Mouse (Mus musculus) ES-Bruce4 (cell line): ENCODE results near the gene Msh5. TPM values are rescaled to one million over a fixed set of nuclear protein-coding genes. Genes with fewer than 3 reads are reported as not detected.

Experiments used
- H3K27ac ChIP-seq: 2 replicates; pipeline ENCODE4 v1.5.1; 2012; ENCODE audit warnings: low read length, inconsistent platforms; ENCODE audit not compliant: insufficient read depth
- H3K27me3 ChIP-seq: 2 replicates; pipeline ENCODE4 v1.6.1; 2012; ENCODE audit warnings: mild to moderate bottlenecking, low read length, inconsistent platforms; ENCODE audit not compliant: control insufficient read depth, poor library complexity, insufficient read depth, severe bottlenecking
- H3K36me3 ChIP-seq: 2 replicates; pipeline ENCODE4 v1.6.1; 2012; ENCODE audit warnings: inconsistent platforms, mild to moderate bottlenecking, low read length, moderate library complexity; ENCODE audit not compliant: control insufficient read depth, poor library complexity, insufficient read depth, severe bottlenecking
- H3K4me1 ChIP-seq: one replicate; pipeline ENCODE4 v1.8.1; 2011; ENCODE audit warnings: low read length; ENCODE audit not compliant: control insufficient read depth, insufficient read depth
- H3K4me3 ChIP-seq: 2 replicates; pipeline ENCODE4 v1.5.1; 2011; ENCODE audit warnings: low read depth, mild to moderate bottlenecking, low read length
- H3K9ac ChIP-seq: 2 replicates; pipeline ENCODE4 v1.6.1; 2012; ENCODE audit warnings: low read depth, mild to moderate bottlenecking, inconsistent platforms; ENCODE audit not compliant: poor library complexity, severe bottlenecking
- H3K9me3 ChIP-seq: replicated peaks from 2 replicates; pipeline ENCODE4 v1.6.1; 2012; ENCODE audit warnings: mild to moderate bottlenecking, low read length, inconsistent platforms; ENCODE audit not compliant: control insufficient read depth, poor library complexity, insufficient read depth, severe bottlenecking
- CTCF ChIP-seq: IDR thresholded peaks from one replicate; pipeline ENCODE4 v1.8.1; 2011; ENCODE audit warnings: low read depth, low read length
- EP300 ChIP-seq: IDR thresholded peaks from 2 replicates; pipeline ENCODE4 v1.6.1; 2011; ENCODE audit warnings: low read depth, low read length; ENCODE audit not compliant: insufficient read depth
- POLR2A ChIP-seq: IDR thresholded peaks from one replicate; pipeline ENCODE4 v1.8.1; 2011; ENCODE audit warnings: low read length; ENCODE audit not compliant: insufficient read depth
- polyA plus RNA-seq: library from polyadenylated mRNA; stranded (reverse); fragments of >200 nt; gene quantifications from 2 replicates; pipeline ENCODE4 v1.2.4, GENCODE M21; 2011; ENCODE audit warnings: low read depth; ENCODE audit not compliant: missing spikeins, insufficient read depth, insufficient read length

The Msh5 gene
- polyA plus RNA-seq, 1 experiment: 6.7 TPM

GRCm38 (mm10) chr17:35079778-35080177 is 33.2 kb upstream of the Msh5 start:
- Histone ChIP-seq H3K36me3 (no peaks in the 10 kb centered on the region), H3K4me3 (no peak overlapping the region), H3K9me3 (no peaks in the 10 kb centered on the region), H3K27ac (no peak overlapping the region), H3K27me3 (no peaks in the 10 kb centered on the region), H3K9ac (no peak overlapping the region), H3K4me1 (peaks cover 2% of the 10 kb centered on the region)
- no peak for TF ChIP-seq POLR2A
- no peak for TF ChIP-seq EP300
- no peak for TF ChIP-seq CTCF

GRCm38 (mm10) chr17:35077786-35078233 is 31.3 kb upstream of the Msh5 start, which contains the start of gene Ly6g6d:
Gene Ly6g6d, minus strand, starts transcription at chr17:35078065.
- TF ChIP-seq POLR2A (no peak), CTCF (peak; percentile 34)
- no peaks in the 10 kb centered on the region for H3K27me3 ChIP-seq
- no peaks in the 10 kb centered on the region for H3K36me3 ChIP-seq
- peak within 1 kb of the TSS; percentile 57 for H3K4me3 ChIP-seq
- peak within 1 kb of the TSS; percentile 85 for H3K27ac ChIP-seq
- peaks cover 2% of the 10 kb centered on the region for H3K4me1 ChIP-seq
- H3K9me3 ChIP-seq: no peaks in the 10 kb centered on the region
- H3K9ac ChIP-seq: peak within 1 kb of the TSS; percentile 58

DNA sequence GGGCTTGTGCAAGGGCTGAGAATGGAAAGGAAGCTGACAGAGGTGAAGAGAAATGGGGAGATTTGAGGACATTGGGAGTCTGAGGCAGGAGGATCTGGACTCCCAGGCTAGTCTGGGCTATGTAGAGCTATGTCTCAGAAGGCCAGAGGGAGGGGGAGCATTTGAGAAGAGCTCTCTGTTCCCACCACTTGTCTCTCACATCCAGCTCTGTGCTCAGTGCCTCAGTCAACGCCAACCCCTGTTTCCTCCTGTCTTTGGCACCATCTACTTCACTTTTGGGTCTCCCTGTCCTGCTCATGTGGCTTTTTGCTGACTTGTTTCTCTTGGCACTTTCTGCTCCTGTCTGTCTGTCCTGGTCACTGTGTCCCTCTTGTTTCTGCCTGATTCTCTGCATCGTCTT is 30.7 kb upstream of the Msh5 start:
- H3K27me3 ChIP-seq: no peaks in the 10 kb centered on the region
- H3K36me3 ChIP-seq: no peaks in the 10 kb centered on the region
- no peaks in the 10 kb centered on the region for H3K9me3 ChIP-seq
- H3K4me1 ChIP-seq: peaks cover 2% of the 10 kb centered on the region
- peak overlapping the region; percentile 58 for H3K9ac ChIP-seq
- H3K27ac ChIP-seq: peak overlapping the region; percentile 64
- no peak for TF ChIP-seq POLR2A
- TF ChIP-seq EP300: no peak
- no peak for TF ChIP-seq CTCF
- H3K4me3 ChIP-seq: peak overlapping the region; percentile 41

- TF ChIP-seq CTCF: no peak
- TF ChIP-seq EP300: peak; percentile 83
- no peak for TF ChIP-seq POLR2A
- peaks cover 3% of the 10 kb centered on the region for H3K4me1 ChIP-seq
- H3K9me3 ChIP-seq: no peaks in the 10 kb centered on the region
- peak within 1 kb of the TSS; percentile 58 for H3K9ac ChIP-seq
- no peaks in the 10 kb centered on the region for H3K36me3 ChIP-seq
- no peaks in the 10 kb centered on the region for H3K27me3 ChIP-seq
- peak within 1 kb of the TSS; percentile 57 for H3K4me3 ChIP-seq
- peak within 1 kb of the TSS; percentile 85 for H3K27ac ChIP-seq
Measured at GRCm38 (mm10) chr17:35076507-35077176, 30.1 kb upstream of the Msh5 start, which contains the start of gene Ly6g6e. Gene Ly6g6e, plus strand, starts transcription at chr17:35076902.

DNA sequence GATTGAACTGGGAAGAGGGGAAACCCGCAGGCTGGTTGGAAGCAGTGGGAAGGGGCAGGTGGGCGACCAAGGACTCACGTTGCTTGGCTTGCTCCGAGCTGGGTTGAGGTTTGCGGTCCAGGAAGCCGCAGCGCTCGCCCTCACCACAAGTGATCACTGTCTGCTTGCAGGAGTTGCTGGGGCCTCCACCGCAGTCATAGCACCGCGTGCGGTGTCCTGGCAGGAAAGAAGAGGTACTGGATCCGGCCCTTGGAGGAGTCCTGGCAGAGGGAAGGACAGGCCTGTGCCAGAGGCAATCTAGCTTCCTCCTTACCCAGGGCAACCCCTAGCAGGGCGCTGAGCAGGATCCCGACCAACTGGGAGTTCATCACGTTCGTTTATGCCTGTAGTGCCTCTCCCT is 27.6 kb upstream of the Msh5 start:
- H3K4me1 ChIP-seq: peaks cover 7% of the 10 kb centered on the region
- H3K27ac ChIP-seq: no peak overlapping the region
- H3K9ac ChIP-seq: peak overlapping the region; percentile 43
- no peaks in the 10 kb centered on the region for H3K9me3 ChIP-seq
- no peak for TF ChIP-seq EP300
- TF ChIP-seq CTCF: no peak
- TF ChIP-seq POLR2A: no peak
- peak overlapping the region; percentile 31 for H3K4me3 ChIP-seq
- H3K27me3 ChIP-seq: no peaks in the 10 kb centered on the region
- H3K36me3 ChIP-seq: no peaks in the 10 kb centered on the region

DNA sequence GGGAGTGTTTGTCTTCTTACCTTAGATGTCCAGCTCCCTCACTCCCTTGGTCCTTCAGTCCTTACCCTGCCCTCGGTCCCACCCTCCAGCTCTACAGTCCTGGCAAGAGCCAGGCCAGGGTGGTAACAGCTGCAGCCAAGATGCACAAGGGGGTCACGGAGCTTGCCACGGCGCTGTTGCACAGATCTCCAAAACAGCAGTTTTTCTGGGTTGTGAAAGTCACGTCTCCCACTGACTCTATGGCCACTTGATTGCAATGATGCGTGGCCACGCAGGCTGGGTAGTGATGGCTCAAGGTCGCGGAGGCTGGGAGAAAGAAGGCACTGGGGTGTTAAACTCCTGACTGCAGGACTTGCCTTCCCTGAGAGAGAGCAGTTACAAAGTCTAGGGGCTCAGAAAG is 24.9 kb upstream of the Msh5 start:
- Histone ChIP-seq H3K4me1 (peaks cover 5% of the 10 kb centered on the region), H3K36me3 (no peaks in the 10 kb centered on the region), H3K4me3 (no peak overlapping the region), H3K9me3 (no peaks in the 10 kb centered on the region), H3K9ac (no peak overlapping the region), H3K27me3 (no peaks in the 10 kb centered on the region), H3K27ac (no peak overlapping the region)
- TF ChIP-seq POLR2A: no peak
- TF ChIP-seq CTCF: no peak
- TF ChIP-seq EP300: no peak
